Mouse (Mus musculus) liver, adult 2 months (tissue): ENCODE results near the gene Dst. TPM values are rescaled to one million over a fixed set of nuclear protein-coding genes. Genes with fewer than 3 reads are reported as not detected.

ENCODE experiments used
- DNase-seq: peaks from one replicate; pipeline ENCODE4 v3.0.0-alpha.2; 2011; ENCODE audit warnings: low read depth, low spot score; ENCODE audit errors: extremely low read depth
- H3K27ac ChIP-seq: fragments of 200-500 bp; replicated peaks from 2 replicates; pipeline ENCODE4 v1.5.1; 2012; ENCODE audit warnings: low read depth, mild to moderate bottlenecking, control low read depth, inconsistent platforms, low read length; ENCODE audit not compliant: insufficient read depth
- H3K27me3 ChIP-seq: fragments of 200-500 bp; 2 replicates; pipeline ENCODE4 v1.6.1; 2012; ENCODE audit warnings: mild to moderate bottlenecking, moderate library complexity, low read length, inconsistent platforms; ENCODE audit not compliant: control insufficient read depth, insufficient read depth
- H3K36me3 ChIP-seq: fragments of 200-500 bp; 2 replicates; pipeline ENCODE4 v1.6.1; 2012; ENCODE audit warnings: low read length, inconsistent platforms; ENCODE audit not compliant: control insufficient read depth, insufficient read depth
- H3K4me1 ChIP-seq: fragments of 200-500 bp; 2 replicates; pipeline ENCODE4 v1.6.1; 2011; ENCODE audit warnings: low read length; ENCODE audit not compliant: control insufficient read depth, insufficient read depth
- H3K4me3 ChIP-seq: fragments of 200-500 bp; 2 replicates; pipeline ENCODE4 v1.5.1; 2011; ENCODE audit warnings: low read depth, mild to moderate bottlenecking, control low read depth, low read length, moderate library complexity; ENCODE audit not compliant: insufficient read depth
- H3K79me2 ChIP-seq: fragments of 200-500 bp; 2 replicates; pipeline ENCODE4 v1.6.1; 2012; ENCODE audit warnings: inconsistent platforms, mild to moderate bottlenecking, low read length, moderate library complexity; ENCODE audit not compliant: control insufficient read depth, insufficient read depth
- H3K9ac ChIP-seq: fragments of 200-500 bp; 2 replicates; pipeline ENCODE4 v1.6.1; 2012; ENCODE audit warnings: low read depth, mild to moderate bottlenecking, control low read depth, inconsistent platforms, low read length
- CTCF ChIP-seq: fragments of 200-500 bp; IDR thresholded peaks from 2 replicates; pipeline ENCODE4 v1.5.1; 2011; ENCODE audit warnings: low read depth, low read length, control low read depth
- POLR2A ChIP-seq: fragments of 200-500 bp; IDR thresholded peaks from 2 replicates; pipeline ENCODE4 v1.6.1; 2011; ENCODE audit warnings: low read length, control low read depth; ENCODE audit not compliant: insufficient read depth; ENCODE audit errors: extremely low read depth
- WGBS: fragments of 180-500 bp; shearing (Covaris S2); methylation state at CpG from one replicate; pipeline ENCODE4 v1.1.7; 2018; 5-methylcytosine and 5-hydroxymethylcytosine counted together
- polyA plus RNA-seq: library from polyadenylated mRNA; depleted of rRNA; stranded (reverse); fragments of >200 nt; gene quantifications from 2 replicates; pipeline ENCODE4 v1.2.3, GENCODE M21; 2012
- total RNA-seq: library from RNA; depleted of rRNA; stranded (reverse); fragments of >200 nt; gene quantifications from 2 replicates; pipeline ENCODE4 v1.2.3, GENCODE M21; 2014

Dst gene
- total and polyA plus RNA-seq, 2 experiments: 10.5 to 53.6 TPM

DNA sequence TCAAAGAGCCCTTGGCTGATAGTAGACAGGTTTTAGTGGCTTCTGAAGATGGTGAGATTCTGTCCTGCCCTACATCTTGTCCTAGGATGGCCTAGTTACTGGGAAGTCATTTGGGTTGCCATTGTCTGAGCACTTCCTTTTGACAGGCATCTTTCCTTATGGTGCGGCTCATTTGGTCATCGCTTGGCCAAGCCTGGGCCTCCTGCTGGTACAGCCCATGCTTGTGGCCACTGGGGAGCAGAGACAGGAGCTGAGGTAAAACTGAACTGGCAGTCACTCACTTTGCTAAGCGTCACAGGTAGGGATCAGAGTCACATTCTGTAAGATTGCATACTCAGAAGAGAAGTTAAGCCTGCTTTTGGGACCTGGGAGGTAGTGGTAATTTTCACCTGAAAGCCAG lies 24.2 kb downstream of the Dst start:
- 97% methylated on average over 3 of the region's 3 CpGs for WGBS
- DNase-seq: no peak

DNA sequence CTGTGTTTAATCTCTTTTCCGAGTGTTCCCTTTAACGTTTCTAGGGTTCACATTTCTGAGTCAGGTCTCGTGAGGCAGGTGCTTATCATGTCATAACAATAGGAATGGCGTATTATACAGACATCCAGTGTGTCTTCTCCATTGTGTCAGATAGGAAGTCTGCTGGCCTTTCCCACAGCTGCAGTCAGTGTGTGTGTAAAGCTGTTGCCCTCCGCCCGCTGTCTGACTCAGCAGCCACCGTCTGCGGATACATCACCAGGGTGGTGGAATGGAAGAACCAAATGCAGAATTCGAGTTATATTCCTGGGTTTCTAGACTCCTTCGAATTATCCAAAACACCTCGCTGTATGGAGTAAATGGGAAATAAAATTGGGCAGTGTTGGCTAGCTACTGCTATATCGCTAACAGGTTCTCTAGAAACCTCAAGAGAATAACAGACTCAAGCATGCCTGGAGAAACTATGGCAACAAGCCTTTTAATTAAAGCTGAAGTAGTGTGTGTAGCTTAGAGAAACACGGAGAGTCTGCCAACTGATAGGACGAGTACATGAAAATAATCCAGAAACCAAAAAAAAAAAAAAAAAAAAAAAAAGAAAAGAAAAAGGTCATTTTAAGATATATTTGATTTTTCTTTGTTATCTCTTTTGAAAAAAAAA lies 24.9 kb downstream of the Dst start:
- H3K4me3 ChIP-seq: no peak overlapping the region
- TF ChIP-seq CTCF (no peak), POLR2A (no peak)
- 78% methylated on average over 14 of the region's 14 CpGs for WGBS

More for the DNA sequence above, 24.2 kb downstream of the Dst start:
- TF ChIP-seq CTCF (no peak), POLR2A (no peak)
- Histone ChIP-seq H3K27ac (no peak overlapping the region), H3K79me2 (no peaks in the 10 kb centered on the region), H3K27me3 (no peaks in the 10 kb centered on the region), H3K9ac (no peak overlapping the region), H3K4me3 (no peak overlapping the region), H3K4me1 (no peaks in the 10 kb centered on the region), H3K36me3 (no peaks in the 10 kb centered on the region)

DNA sequence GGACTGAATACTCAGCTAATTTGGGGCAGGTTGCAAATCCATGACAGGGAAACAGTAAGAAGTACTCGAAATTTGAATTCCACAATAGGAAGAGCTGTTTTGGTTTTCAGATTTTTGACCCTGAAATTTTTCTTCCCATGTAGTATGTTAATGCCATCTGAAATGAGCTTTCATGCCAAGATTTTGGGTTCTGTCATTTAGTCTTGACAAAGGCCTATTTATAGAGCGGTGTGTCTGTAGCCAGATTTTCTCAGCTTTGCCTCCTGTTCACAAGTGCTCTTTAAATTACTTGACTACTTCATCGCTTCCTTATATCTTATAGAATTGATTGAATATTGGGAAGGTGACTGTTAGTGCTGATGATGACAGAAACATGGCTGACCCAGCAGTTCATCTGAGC lies 27.9 kb downstream of the Dst start:
- no peak for DNase-seq
- TF ChIP-seq CTCF (no peak), POLR2A (no peak)
- Histone ChIP-seq H3K36me3 (no peaks in the 10 kb centered on the region), H3K79me2 (no peaks in the 10 kb centered on the region), H3K27ac (no peak overlapping the region), H3K9ac (no peak overlapping the region), H3K4me1 (no peaks in the 10 kb centered on the region), H3K27me3 (no peaks in the 10 kb centered on the region), H3K4me3 (no peak overlapping the region)
- WGBS: 90% methylated on average over 3 of the region's 3 CpGs

More for the DNA sequence above, 24.9 kb downstream of the Dst start:
- no peak for DNase-seq
- Histone ChIP-seq H3K27ac (no peak overlapping the region), H3K9ac (no peak overlapping the region), H3K27me3 (no peaks in the 10 kb centered on the region), H3K4me1 (no peaks in the 10 kb centered on the region), H3K36me3 (no peaks in the 10 kb centered on the region), H3K79me2 (no peaks in the 10 kb centered on the region)

DNA sequence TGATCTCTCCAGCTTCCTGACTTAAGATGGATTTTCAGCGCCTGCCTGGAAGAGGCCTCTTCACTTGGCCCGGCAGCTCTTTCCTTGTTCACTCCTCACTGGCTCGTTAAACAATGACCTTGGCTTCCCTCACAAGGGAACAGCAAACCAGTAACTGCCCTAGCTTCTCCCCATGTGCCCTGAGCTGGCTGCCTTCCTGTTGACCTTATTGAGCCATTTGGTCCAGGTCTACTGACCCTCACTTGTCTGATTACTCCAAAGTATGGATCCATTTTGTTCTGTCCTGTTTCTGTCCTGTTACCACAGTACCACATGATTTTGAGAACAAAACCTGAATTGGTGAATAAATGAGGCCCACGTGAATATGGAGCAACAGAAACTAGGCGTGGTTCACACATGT lies 31.8 kb downstream of the Dst start:
- Histone ChIP-seq H3K4me3 (no peak overlapping the region), H3K79me2 (no peaks in the 10 kb centered on the region), H3K36me3 (no peaks in the 10 kb centered on the region), H3K27ac (no peak overlapping the region), H3K9ac (no peak overlapping the region), H3K27me3 (no peaks in the 10 kb centered on the region), H3K4me1 (no peaks in the 10 kb centered on the region)
- no peak for TF ChIP-seq CTCF
- TF ChIP-seq POLR2A: no peak
- peak; percentile 41 for DNase-seq
- 35% methylated on average over 5 of the region's 5 CpGs for WGBS

DNA sequence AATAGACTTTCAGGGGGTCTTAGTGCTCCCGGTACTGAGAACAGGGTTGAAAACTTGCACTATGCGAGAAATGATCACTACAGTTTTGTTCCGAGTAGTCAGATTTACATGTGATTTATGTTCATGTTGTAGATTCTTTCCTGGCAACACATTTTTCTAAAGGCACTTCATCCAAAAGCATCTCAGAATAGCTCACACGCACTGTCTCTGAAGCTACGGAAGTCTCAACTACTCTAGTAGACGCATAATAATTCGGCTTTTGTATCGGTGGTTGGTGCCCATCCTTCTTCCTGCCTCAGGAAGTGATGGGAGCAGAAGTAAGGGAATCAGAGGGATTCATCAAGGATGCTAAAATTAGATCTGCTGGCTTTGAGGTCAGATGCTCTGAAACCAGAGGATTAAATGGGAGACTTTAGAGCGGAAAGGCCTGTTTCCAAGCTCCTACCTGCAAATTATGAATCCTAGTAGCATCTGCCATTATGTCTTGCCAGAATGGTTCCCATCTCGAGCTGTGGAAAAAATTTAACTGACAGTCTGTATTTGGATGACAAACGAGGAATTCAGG lies 32.4 kb downstream of the Dst start:
- H3K79me2 ChIP-seq: no peaks in the 10 kb centered on the region
- WGBS: 87% methylated on average over 11 of the region's 11 CpGs
- H3K27ac ChIP-seq: no peak overlapping the region
- no peak overlapping the region for H3K9ac ChIP-seq
- TF ChIP-seq CTCF (no peak), POLR2A (no peak)
- no peak overlapping the region for H3K4me3 ChIP-seq
- DNase-seq: no peak
- no peaks in the 10 kb centered on the region for H3K27me3 ChIP-seq
- no peaks in the 10 kb centered on the region for H3K36me3 ChIP-seq
- no peaks in the 10 kb centered on the region for H3K4me1 ChIP-seq

DNA sequence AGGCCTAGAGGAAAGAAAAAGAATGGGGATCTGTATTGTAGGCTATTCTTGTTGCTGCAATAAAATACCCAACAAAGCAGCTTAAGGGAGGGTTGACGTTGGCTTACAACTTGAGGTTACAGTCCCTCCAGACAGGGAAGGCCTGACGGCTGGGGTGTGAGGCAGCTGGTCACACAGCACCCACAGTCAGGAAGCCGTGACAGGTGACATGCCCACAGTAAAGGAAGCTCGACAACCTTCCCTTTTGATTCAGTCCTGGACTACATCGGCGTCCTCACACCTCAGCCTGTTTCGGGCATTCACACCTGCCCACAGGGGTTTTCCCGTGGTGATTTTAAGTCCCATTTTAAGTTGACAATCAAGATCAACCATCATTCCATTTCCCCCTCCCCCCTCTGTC lies 34.6 kb downstream of the Dst start:
- Histone ChIP-seq H3K4me1 (no peaks in the 10 kb centered on the region), H3K9ac (no peak overlapping the region), H3K27ac (no peak overlapping the region), H3K36me3 (no peaks in the 10 kb centered on the region), H3K27me3 (no peaks in the 10 kb centered on the region), H3K4me3 (no peak overlapping the region), H3K79me2 (no peaks in the 10 kb centered on the region)
- WGBS: 84% methylated on average over 8 of the region's 8 CpGs
- no peak for DNase-seq
- no peak for TF ChIP-seq CTCF
